Mouse (Mus musculus) left cerebral cortex, adult 6 months (tissue): ENCODE results near the gene Gal3st2b. TPM values are rescaled to one million over a fixed set of nuclear protein-coding genes. Genes with fewer than 3 reads are reported as not detected.

Experiments
- long read RNA-seq, 2 experiments: library from polyadenylated mRNA; unstranded; transcript quantifications; one replicate each; pipeline ENCODE4 v2.0.0; 2019 to 2020
- polyA plus RNA-seq: library from polyadenylated mRNA; unstranded; fragments of <200 nt; fragmentation: Nextera tagmentation; gene quantifications from 2 replicates; pipeline ENCODE4 v1.2.3, GENCODE M21; 2021

Gal3st2b gene
- polyA plus RNA-seq, result not detected in 2 replicates
- long read RNA-seq, experiment 1, result 0 reads
- long read RNA-seq, experiment 2, result 0 reads

GRCm38 (mm10) chr1:93918011-93918410 lies at the start of gene Gal3st2b:
Gene Gal3st2b (plus strand): TSS chr1:93918311.

GRCm38 (mm10) chr1:93990209-93990608 lies 72.1 kb downstream of the Gal3st2b start, which contains the start of gene Gal3st2c:
Gene Gal3st2c (plus strand): TSS chr1:93990509.

Other genes starting within 250 kb of the Gal3st2b start
- gene Bok, start 232.7 kb upstream of the Gal3st2b start, polyA plus RNA-seq, result 94.0 and 95.8 TPM in 2 replicates
- gene Atg4b, start 166.8 kb upstream of the Gal3st2b start, polyA plus RNA-seq, result 29.1 and 43.9 TPM in 2 replicates
- 13.3 and 17.3 TPM in 2 replicates for gene Thap4, start 163.4 kb upstream of the Gal3st2b start, polyA plus RNA-seq
- gene Dtymk, start 116.4 kb upstream of the Gal3st2b start, polyA plus RNA-seq, result 67.2 and 82.9 TPM in 2 replicates
- 5.3 and 7.7 TPM in 2 replicates for gene Ing5, start 114.3 kb upstream of the Gal3st2b start, polyA plus RNA-seq
- gene D2hgdh, start 93.4 kb upstream of the Gal3st2b start, polyA plus RNA-seq, result 5.6 and 6.2 TPM in 2 replicates
- gene Gal3st2, start 57.0 kb upstream of the Gal3st2b start, polyA plus RNA-seq, result 0.06 TPM in 1 of 2 replicates, not detected in the other
- not detected in 2 replicates for gene Gal3st2c, start 72.2 kb downstream of the Gal3st2b start, polyA plus RNA-seq
- gene Neu4, start 102.1 kb downstream of the Gal3st2b start, polyA plus RNA-seq, result 3.5 and 4.6 TPM in 2 replicates
- gene Pdcd1, start 134.2 kb downstream of the Gal3st2b start, polyA plus RNA-seq, result 0.16 TPM in 1 of 2 replicates, not detected in the other